Mouse (Mus musculus) heart, postnatal 0 days (tissue): Measurements from ENCODE around the gene Npepps.

Source experiments
- CTCF ChIP-seq: IDR thresholded peaks from 2 replicates; pipeline ENCODE4 v1.5.1; 2016; ENCODE audit warnings: antibody characterized with exemption, control low read depth, low read depth
- EP300 ChIP-seq: IDR thresholded peaks from 2 replicates; pipeline ENCODE4 v1.6.1; 2016; ENCODE audit warnings: antibody characterized with exemption, low read depth

GRCm38 (mm10) chr11:97192621-97192951 lies 87.9 kb downstream of the Npepps start:
- TF ChIP-seq CTCF (no peak), EP300 (no peak)
